ENCODE assay signal across 9 mouse cellular contexts in the genomic region with DNA sequence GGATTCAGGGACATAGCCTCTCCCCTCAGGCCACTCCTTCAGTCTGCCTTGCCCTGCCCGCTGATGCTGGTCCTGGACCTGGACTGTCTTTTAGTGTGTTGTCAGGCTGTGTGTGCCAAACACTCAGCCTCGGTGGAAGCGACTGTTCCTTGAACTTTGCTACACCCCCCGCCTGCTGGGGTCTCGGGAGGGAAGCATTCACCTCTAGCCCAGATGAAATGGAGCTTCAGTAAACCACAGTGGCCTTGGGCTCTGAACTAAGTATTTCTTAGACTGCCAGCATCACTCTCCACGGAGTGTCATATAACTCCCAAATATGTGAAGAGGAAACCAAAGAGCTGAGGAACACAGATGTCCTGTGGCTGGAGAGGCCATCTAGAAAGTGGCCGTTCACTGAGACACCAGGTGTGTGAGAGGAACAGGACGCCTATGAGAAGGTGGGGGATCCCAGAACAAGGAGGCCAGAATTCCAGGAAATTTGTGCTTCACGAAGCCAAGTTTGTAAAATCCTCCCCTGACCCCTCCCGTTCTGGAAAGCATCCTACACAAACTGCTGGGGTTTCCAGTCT.
DNase-seq lines count a peak whose midpoint lies in the region; ATAC-seq and TF ChIP-seq lines count a peak whose summit lies in the region.
"Had no signal": no experiment of that assay in that cellular context is flagged by ENCODE, and none has a peak within 500 bp of the region (broad histone marks: within the 10 kb centered on the region; RNA-seq: fewer than 3 reads in every experiment).

No protein-coding gene starts in this region.

- H3K9ac ChIP-seq in kidney, postnatal 0 days (ENCODE audit: low read depth, low read length): no peak overlapping the region
- H3K9ac ChIP-seq in embryonic facial prominence, embryonic 14.5 days (ENCODE audit: low read depth, low read length): peak overlapping the region; percentile 20; the same call in 1 of the 2 replicates
- no peak overlapping the region for H3K9ac ChIP-seq in heart, embryonic 14.5 days (ENCODE audit: low read length)
- H3K9ac ChIP-seq in stomach, embryonic 15.5 days: no peak overlapping the region
- no peak overlapping the region for H3K9ac ChIP-seq in liver, embryonic 11.5 days (ENCODE audit: low read depth, low read length)
- H3K9ac ChIP-seq: liver, embryonic 15.5 days had no signal

- H3K4me1 ChIP-seq in kidney, postnatal 0 days (replicated peaks; ENCODE audit: insufficient read depth, low read length): peaks cover 34% of the 10 kb centered on the region
- peaks cover 38% of the 10 kb centered on the region for H3K4me1 ChIP-seq in embryonic facial prominence, embryonic 14.5 days (ENCODE audit: control insufficient read depth, insufficient read depth, low read length)
- H3K4me1 ChIP-seq in heart, embryonic 14.5 days (ENCODE audit: control insufficient read depth in 2 of 2, insufficient read depth in 2 of 2, low read length in 2 of 2): peaks cover 32 to 35% of the 10 kb centered on the region in 2 experiments
- peaks cover 45% of the 10 kb centered on the region for H3K4me1 ChIP-seq in stomach, embryonic 15.5 days
- H3K4me1 ChIP-seq in liver, embryonic 11.5 days (replicated peaks; ENCODE audit: control insufficient read depth, insufficient read depth, low read length): peaks cover 37% of the 10 kb centered on the region

- peak; percentile 78 for DNase-seq in kidney, postnatal 0 days (ENCODE audit: low spot score)
- no peak for DNase-seq in kidney, postnatal 4 days
- peak; percentile 86 for DNase-seq in embryonic facial prominence, embryonic 14.5 days (ENCODE audit: low spot score)
- DNase-seq in left cerebral cortex, adult 11 months (ENCODE audit: low spot score): no peak
- no peak for DNase-seq in liver, embryonic 11.5 days (ENCODE audit: low spot score)
- DNase-seq: kidney, postnatal 36 days had no signal

- ATAC-seq in kidney, postnatal 0 days (replicated peaks; ENCODE audit: low FRiP score, low read depth): no peak
- ATAC-seq in embryonic facial prominence, embryonic 14.5 days (ENCODE audit: low read depth): peak; percentile 73
- ATAC-seq in heart, embryonic 14.5 days (ENCODE audit: insufficient number of reproducible peaks, insufficient read depth, low FRiP score, low read depth): no peak
- no peak for ATAC-seq in stomach, embryonic 15.5 days (ENCODE audit: insufficient read depth, low FRiP score, low read depth)
- no peak for ATAC-seq in liver, embryonic 11.5 days (replicated peaks; ENCODE audit: low FRiP score)

- peak overlapping the region; percentile 88 for H3K27ac ChIP-seq in kidney, postnatal 0 days
- H3K27ac ChIP-seq in embryonic facial prominence, embryonic 14.5 days (replicated peaks; ENCODE audit: low read depth, low read length): peak overlapping the region; percentile 49
- peak overlapping the region; percentile 39 to 74; a peak in 3 of 4 replicates for H3K27ac ChIP-seq in heart, embryonic 14.5 days (replicated peaks in 1 of 2; ENCODE audit: control insufficient read depth in 1 of 2, insufficient read depth in 1 of 2, low read depth in 2 of 2, low read length in 2 of 2)
- peak overlapping the region; percentile 94 for H3K27ac ChIP-seq in stomach, embryonic 15.5 days
- no peak overlapping the region for H3K27ac ChIP-seq in liver, embryonic 11.5 days (ENCODE audit: low read depth, low read length)
- H3K27ac ChIP-seq: liver, embryonic 15.5 days had no signal

- no peak for TF ChIP-seq CTCF in kidney, postnatal 0 days (IDR thresholded peaks at IDR 0.05; ENCODE audit: low read depth)

- H3K27me3 ChIP-seq in kidney, postnatal 0 days (ENCODE audit: insufficient read depth, low read length): no peaks in the 10 kb centered on the region
- H3K27me3 ChIP-seq in embryonic facial prominence, embryonic 14.5 days (replicated peaks; ENCODE audit: control insufficient read depth, insufficient read depth, low read length): no peaks in the 10 kb centered on the region
- no peaks in the 10 kb centered on the region for H3K27me3 ChIP-seq in heart, embryonic 14.5 days (ENCODE audit: control insufficient read depth, insufficient read depth, low read length)
- H3K27me3 ChIP-seq in stomach, embryonic 15.5 days (replicated peaks): no peaks in the 10 kb centered on the region
- H3K27me3 ChIP-seq in liver, embryonic 11.5 days (replicated peaks; ENCODE audit: control insufficient read depth, insufficient read depth, low read length): no peaks in the 10 kb centered on the region
- H3K27me3 ChIP-seq: liver, embryonic 15.5 days had no signal

- no peaks in the 10 kb centered on the region for H3K36me3 ChIP-seq in kidney, postnatal 0 days (ENCODE audit: insufficient read depth, low read length)
- H3K36me3 ChIP-seq in embryonic facial prominence, embryonic 14.5 days (ENCODE audit: control insufficient read depth, insufficient read depth, low read length): no peaks in the 10 kb centered on the region
- no peaks in the 10 kb centered on the region for H3K36me3 ChIP-seq in heart, embryonic 14.5 days (ENCODE audit: control insufficient read depth, insufficient read depth, low read length)
- no peaks in the 10 kb centered on the region for H3K36me3 ChIP-seq in stomach, embryonic 15.5 days
- H3K36me3 ChIP-seq in liver, embryonic 11.5 days (ENCODE audit: control insufficient read depth, insufficient read depth, low read length): no peaks in the 10 kb centered on the region
- H3K36me3 ChIP-seq: liver, embryonic 15.5 days had no signal

- WGBS in kidney, postnatal 0 days: 21% methylated on average over 10 of the region's 10 CpGs
- WGBS in embryonic facial prominence, embryonic 14.5 days: 19% methylated on average over 10 of the region's 10 CpGs
- 50% methylated on average over 10 of the region's 10 CpGs for WGBS in heart, embryonic 14.5 days
- 26% methylated on average over 10 of the region's 10 CpGs for WGBS in stomach, embryonic 15.5 days
- WGBS in liver, embryonic 11.5 days: 52% methylated on average over 10 of the region's 10 CpGs

- no peaks in the 10 kb centered on the region for H3K9me3 ChIP-seq in kidney, postnatal 0 days (replicated peaks; ENCODE audit: low read length)
- H3K9me3 ChIP-seq in embryonic facial prominence, embryonic 14.5 days (ENCODE audit: control insufficient read depth, low read length): no peaks in the 10 kb centered on the region
- H3K9me3 ChIP-seq in heart, embryonic 14.5 days (ENCODE audit: control insufficient read depth, low read length): no peaks in the 10 kb centered on the region
- H3K9me3 ChIP-seq in stomach, embryonic 15.5 days: no peaks in the 10 kb centered on the region
- no peaks in the 10 kb centered on the region for H3K9me3 ChIP-seq in liver, embryonic 11.5 days (ENCODE audit: control insufficient read depth, low read length)
- H3K9me3 ChIP-seq: liver, embryonic 15.5 days had no signal

- no peak overlapping the region for H3K4me2 ChIP-seq in kidney, postnatal 0 days (ENCODE audit: low read length)
- no peak overlapping the region for H3K4me2 ChIP-seq in embryonic facial prominence, embryonic 14.5 days (ENCODE audit: low read depth, low read length)
- H3K4me2 ChIP-seq in heart, embryonic 14.5 days (ENCODE audit: low read length): no peak overlapping the region
- no peak overlapping the region for H3K4me2 ChIP-seq in stomach, embryonic 15.5 days
- no peak overlapping the region for H3K4me2 ChIP-seq in liver, embryonic 11.5 days
- H3K4me2 ChIP-seq: liver, embryonic 15.5 days had no signal

- H3K4me3 ChIP-seq in kidney, postnatal 0 days (replicated peaks; ENCODE audit: low read depth, low read length): no peak overlapping the region
- H3K4me3 ChIP-seq in embryonic facial prominence, embryonic 14.5 days (ENCODE audit: low read depth, low read length): no peak overlapping the region
- no peak overlapping the region for H3K4me3 ChIP-seq in heart, embryonic 14.5 days (ENCODE audit: control insufficient read depth in 1 of 2, insufficient read depth in 1 of 2, low read depth in 1 of 2, low read length in 2 of 2)
- H3K4me3 ChIP-seq in stomach, embryonic 15.5 days (replicated peaks): no peak overlapping the region
- no peak overlapping the region for H3K4me3 ChIP-seq in liver, embryonic 11.5 days (ENCODE audit: low read depth, low read length)
- H3K4me3 ChIP-seq: liver, embryonic 15.5 days had no signal

Comparison
In these comparisons a context has a peak if more than half of its experiments do, and no peak if none do; other contexts are left out.
1. DNase-seq: peak in kidney, postnatal 0 days (single experiment) and embryonic facial prominence, embryonic 14.5 days (single experiment); none in kidney, postnatal 4 days (0 of 2), left cerebral cortex, adult 11 months (single experiment) and liver, embryonic 11.5 days (single experiment).